Mouse (Mus musculus): Measurements from ENCODE around the gene Inpp4a.

Gene Inpp4a

GRCm38 (mm10) chr1:37409647-37410046, 110.0 kb downstream of the Inpp4a start:
- DNase-seq (ENCODE audit: low read depth), result no peak

GRCm38 (mm10) chr1:37415394-37415793, 115.7 kb downstream of the Inpp4a start:
- no peak for DNase-seq (ENCODE audit: low read depth)

DNA sequence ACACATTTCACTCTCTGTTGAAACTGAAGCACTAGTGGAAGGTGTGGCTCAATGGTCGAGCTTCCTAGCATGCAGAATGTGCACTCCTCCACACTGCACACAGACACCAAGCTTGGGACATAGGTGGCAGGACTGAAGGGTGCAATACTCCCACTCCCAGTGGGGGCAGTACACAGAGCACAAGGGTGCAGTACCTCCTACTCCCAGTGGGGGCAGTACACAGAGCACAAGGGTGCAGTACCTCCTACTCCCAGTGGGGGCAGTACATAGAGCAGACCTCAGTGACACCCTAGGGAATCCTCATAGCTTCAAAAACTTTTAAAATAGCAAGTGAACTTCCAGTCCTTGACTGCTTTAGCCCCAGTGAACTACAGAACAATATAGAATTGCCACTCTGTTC, 119.8 kb downstream of the Inpp4a start:
- DNase-seq (ENCODE audit: low read depth), result peak; percentile 90

GRCm38 (mm10) chr1:37427144-37427875, 127.6 kb downstream of the Inpp4a start:
- DNase-seq (ENCODE audit: low read depth), result no peak

- DNase-seq (ENCODE audit: low read depth), result no peak
These were observed 129.2 kb downstream of the Inpp4a start for GRCm38 (mm10) chr1:37428911-37429310.

DNA sequence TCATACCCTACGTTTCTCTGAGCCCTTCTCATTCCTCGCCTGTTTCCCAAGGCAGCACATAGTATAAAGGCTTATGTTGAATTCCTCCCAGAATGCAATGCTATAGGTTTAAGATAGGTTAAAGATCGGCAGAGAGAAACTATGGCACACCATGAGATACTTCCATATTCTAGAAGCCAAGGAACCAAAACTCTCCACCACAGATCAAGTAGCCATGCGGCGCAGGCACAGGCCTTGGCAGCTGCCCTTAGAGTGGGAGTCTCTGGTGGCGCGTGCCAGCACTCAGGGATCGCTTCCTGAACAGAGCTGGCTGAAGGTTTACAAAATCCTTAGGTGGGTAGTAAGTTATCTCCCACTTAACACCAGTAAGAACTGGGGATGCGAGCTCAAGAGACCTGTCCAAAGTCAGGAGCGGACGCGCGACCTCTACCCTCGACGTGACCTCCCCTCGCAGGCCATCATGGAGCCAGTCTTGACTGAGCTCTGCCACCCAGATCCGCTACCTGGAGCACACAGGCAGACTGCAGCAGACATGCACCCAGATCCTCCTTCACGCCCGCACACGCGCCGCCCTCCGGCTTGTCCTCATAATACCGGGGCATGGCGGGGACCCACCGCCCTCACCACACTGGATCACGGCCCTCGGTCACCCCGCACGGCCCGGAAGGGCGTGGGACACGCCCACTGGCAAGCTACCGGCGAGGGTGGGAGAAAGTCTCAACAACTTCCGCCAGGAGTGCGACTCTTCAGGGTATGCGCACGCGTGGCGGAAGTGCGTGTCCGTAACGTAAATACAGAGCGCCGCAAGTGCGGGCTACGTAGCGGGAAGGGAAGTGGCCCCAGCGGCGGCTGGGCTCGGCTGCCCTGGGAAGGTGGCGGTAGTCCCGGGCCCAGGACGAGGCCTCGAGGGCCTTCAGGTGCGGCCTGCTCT, 130.0 kb downstream of the Inpp4a start, which contains the start of the genes Coa5 and Unc50:
TSS of gene Coa5 (minus strand) at position 738 of the 931 bp plus-strand sequence.
TSS of gene Unc50 (plus strand) at position 774 of the 931 bp plus-strand sequence.
- peak; percentile 95 for DNase-seq (ENCODE audit: low read depth)

GRCm38 (mm10) chr1:37430297-37430840, 130.7 kb downstream of the Inpp4a start:
- no peak for DNase-seq (ENCODE audit: low read depth)

DNA sequence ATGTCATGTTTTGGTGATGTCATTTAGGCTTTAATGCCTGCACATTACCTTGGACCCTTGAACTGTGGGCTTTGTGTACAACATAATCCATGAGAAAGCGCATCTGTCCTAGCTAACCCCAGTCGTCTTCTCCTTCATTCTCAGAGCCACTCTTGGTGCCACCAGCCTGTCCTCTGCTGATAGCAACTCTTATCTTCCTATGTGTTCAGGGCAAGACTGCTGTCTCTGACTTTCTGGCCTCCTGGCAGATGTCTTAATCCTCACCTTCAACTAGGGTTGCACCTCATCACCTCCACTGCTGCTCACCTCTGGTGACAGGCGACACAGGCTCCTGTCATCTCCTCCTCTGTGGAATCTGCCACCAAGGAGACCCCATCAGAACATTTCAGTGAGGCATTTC, 136.8 kb downstream of the Inpp4a start:
- no peak for DNase-seq (ENCODE audit: low read depth)

GRCm38 (mm10) chr1:37442848-37443835, 143.5 kb downstream of the Inpp4a start:
- DNase-seq (ENCODE audit: low read depth), result no peak

GRCm38 (mm10) chr1:37448361-37449095, 148.9 kb downstream of the Inpp4a start:
- peak; percentile 80 for DNase-seq (ENCODE audit: low read depth)

GRCm38 (mm10) chr1:37451270-37451669, 151.6 kb downstream of the Inpp4a start:
- DNase-seq (ENCODE audit: low read depth), result no peak

- no peak for DNase-seq (ENCODE audit: low read depth)
These were observed 157.9 kb downstream of the Inpp4a start for GRCm38 (mm10) chr1:37457546-37457945.

Data from naive thymus-derived CD4-positive, alpha-beta T cell, adult 2 months (primary cell).